Mouse (Mus musculus) kidney, adult 2 months (tissue): Measurements from ENCODE around the gene Zfp273.

ENCODE experiments used
- CTCF ChIP-seq: fragments of 200-500 bp; conservative IDR thresholded peaks from 2 replicates; pipeline ENCODE4 v1.5.1; 2011; ENCODE audit warnings: low read depth, mild to moderate bottlenecking, control low read depth, low read length, moderate library complexity, mixed read lengths; ENCODE audit not compliant: insufficient read depth, insufficient read length
- POLR2A ChIP-seq: fragments of 200-500 bp; IDR thresholded peaks from one replicate; pipeline ENCODE4 v1.6.1; 2011; ENCODE audit warnings: low read depth, low read length, control low read depth

DNA sequence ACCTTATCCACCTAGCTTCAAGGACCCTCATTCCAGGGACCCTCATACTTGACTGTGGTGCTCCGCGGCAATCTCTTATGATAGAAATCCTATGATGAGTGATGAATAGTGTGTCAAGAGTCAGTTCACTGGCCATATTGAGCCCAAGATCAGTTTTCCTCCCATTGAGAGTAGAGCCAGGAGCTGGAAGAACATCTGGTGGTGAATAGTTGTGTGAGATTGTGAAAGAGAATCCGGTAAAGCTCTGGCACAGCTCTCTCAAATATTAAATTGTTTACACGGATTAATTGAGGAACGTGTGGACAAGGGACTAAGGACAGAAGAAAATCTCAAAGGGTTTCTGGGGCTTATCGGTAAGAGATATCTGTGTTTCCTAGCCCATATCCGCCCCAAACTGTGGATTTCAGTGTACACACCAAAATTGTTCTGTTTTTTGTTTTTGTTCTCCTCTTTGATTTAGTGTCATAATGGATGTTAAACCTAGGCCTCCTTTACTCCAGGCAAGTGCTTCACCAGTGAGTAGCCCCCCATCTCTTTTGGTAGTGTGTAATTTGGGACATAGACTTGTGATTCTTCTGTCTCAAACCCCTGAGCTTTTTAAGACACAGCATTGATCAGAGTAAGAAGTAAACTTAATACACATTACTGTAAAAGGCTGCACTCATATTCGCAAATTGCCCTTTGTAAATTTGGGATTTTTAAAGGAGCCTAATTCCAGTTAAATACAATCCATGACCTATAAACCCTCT, 405 bp upstream of the Zfp273 start:
- TF ChIP-seq CTCF (no peak), POLR2A (no peak)
